Mouse (Mus musculus): Measurements from ENCODE around the gene Gm7879. TPM values are rescaled to one million over a fixed set of nuclear protein-coding genes. Genes with fewer than 3 reads are reported as not detected.

Gene Gm7879
- total and polyA plus RNA-seq, 3 experiments = 0.45 to 8.6 (median 6.4) TPM

DNA sequence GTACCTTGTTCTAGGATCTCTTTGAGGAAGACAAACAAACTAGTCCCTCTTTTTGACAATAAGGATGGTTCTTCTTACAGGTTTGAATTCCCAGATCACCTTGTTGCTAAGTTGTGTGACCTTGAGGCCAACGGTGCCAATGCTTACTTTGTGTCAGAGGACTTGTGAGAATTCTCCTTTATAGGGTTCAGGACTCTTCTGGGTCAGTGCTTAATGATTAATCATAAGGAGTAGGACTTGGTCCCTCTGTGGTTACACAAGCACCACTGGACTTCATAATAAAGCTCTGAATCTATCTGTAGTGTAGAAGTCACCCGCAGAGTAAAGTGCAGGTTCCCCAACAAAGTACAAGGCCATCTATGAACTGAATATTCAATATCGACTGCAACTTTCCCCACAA, 8.3 kb upstream of the Gm7879 start:
- Histone ChIP-seq H3K27me3 (ENCODE audit: control insufficient read depth, insufficient read depth, low read length) (no peaks in the 10 kb centered on the region), H3K79me2 (replicated peaks; ENCODE audit: control insufficient read depth, insufficient read depth, low read length) (no peaks in the 10 kb centered on the region), H3K27ac (no peak overlapping the region), H3K9ac (ENCODE audit: low read depth, low read length) (no peak overlapping the region), H3K4me1 (ENCODE audit: control insufficient read depth, insufficient read depth, low read length) (no peaks in the 10 kb centered on the region), H3K36me3 (ENCODE audit: control insufficient read depth, insufficient read depth, low read length) (no peaks in the 10 kb centered on the region), H3K4me3 (no peak overlapping the region)
- TF ChIP-seq EP300 (IDR thresholded peaks at IDR 0.05; ENCODE audit: insufficient read depth, low read depth, low read length) (no peak), CTCF (IDR thresholded peaks at IDR 0.05) (no peak), POLR2A (IDR thresholded peaks at IDR 0.05; ENCODE audit: insufficient read depth, low read depth, low read length) (no peak)
- no peak for DNase-seq
- 90% methylated on average over 3 of the region's 3 CpGs for WGBS
- intact Hi-C loops (cut with DNase I) = no loop called here

- TF ChIP-seq CTCF (IDR thresholded peaks at IDR 0.05) (no peak), POLR2A (IDR thresholded peaks at IDR 0.05; ENCODE audit: insufficient read depth, low read depth, low read length) (no peak), EP300 (IDR thresholded peaks at IDR 0.05; ENCODE audit: insufficient read depth, low read depth, low read length) (no peak)
- no peaks in the 10 kb centered on the region for H3K36me3 ChIP-seq (ENCODE audit: control insufficient read depth, insufficient read depth, low read length)
- H3K79me2 ChIP-seq (replicated peaks; ENCODE audit: control insufficient read depth, insufficient read depth, low read length) = no peaks in the 10 kb centered on the region
- H3K4me3 ChIP-seq = no peak overlapping the region
- DNase-seq = no peak
- no peaks in the 10 kb centered on the region for H3K4me1 ChIP-seq (ENCODE audit: control insufficient read depth, insufficient read depth, low read length)
- no peak overlapping the region for H3K9ac ChIP-seq (ENCODE audit: low read depth, low read length)
- 58% methylated on average over 9 of the region's 9 CpGs for WGBS
- intact Hi-C loops (cut with DNase I) = no loop called here
- H3K27ac ChIP-seq = no peak overlapping the region
- no peaks in the 10 kb centered on the region for H3K27me3 ChIP-seq (ENCODE audit: control insufficient read depth, insufficient read depth, low read length)
Measured at GRCm38 (mm10) chr5:43909213-43909612, 3.7 kb upstream of the Gm7879 start.

- no peak for DNase-seq
- no peak overlapping the region for H3K27ac ChIP-seq
- intact Hi-C loops (cut with DNase I) = no loop called here
- H3K4me3 ChIP-seq = no peak overlapping the region
- 96% methylated on average over 6 of the region's 6 CpGs for WGBS
- H3K9ac ChIP-seq (ENCODE audit: low read depth, low read length) = no peak overlapping the region
- H3K36me3 ChIP-seq (ENCODE audit: control insufficient read depth, insufficient read depth, low read length) = no peaks in the 10 kb centered on the region
- TF ChIP-seq CTCF (IDR thresholded peaks at IDR 0.05) (no peak), POLR2A (IDR thresholded peaks at IDR 0.05; ENCODE audit: insufficient read depth, low read depth, low read length) (no peak), EP300 (IDR thresholded peaks at IDR 0.05; ENCODE audit: insufficient read depth, low read depth, low read length) (no peak)
- H3K27me3 ChIP-seq (ENCODE audit: control insufficient read depth, insufficient read depth, low read length) = no peaks in the 10 kb centered on the region
- H3K4me1 ChIP-seq (ENCODE audit: control insufficient read depth, insufficient read depth, low read length) = no peaks in the 10 kb centered on the region
- no peaks in the 10 kb centered on the region for H3K79me2 ChIP-seq (replicated peaks; ENCODE audit: control insufficient read depth, insufficient read depth, low read length)
Measured at GRCm38 (mm10) chr5:43910006-43910405, 2.9 kb upstream of the Gm7879 start.

DNA sequence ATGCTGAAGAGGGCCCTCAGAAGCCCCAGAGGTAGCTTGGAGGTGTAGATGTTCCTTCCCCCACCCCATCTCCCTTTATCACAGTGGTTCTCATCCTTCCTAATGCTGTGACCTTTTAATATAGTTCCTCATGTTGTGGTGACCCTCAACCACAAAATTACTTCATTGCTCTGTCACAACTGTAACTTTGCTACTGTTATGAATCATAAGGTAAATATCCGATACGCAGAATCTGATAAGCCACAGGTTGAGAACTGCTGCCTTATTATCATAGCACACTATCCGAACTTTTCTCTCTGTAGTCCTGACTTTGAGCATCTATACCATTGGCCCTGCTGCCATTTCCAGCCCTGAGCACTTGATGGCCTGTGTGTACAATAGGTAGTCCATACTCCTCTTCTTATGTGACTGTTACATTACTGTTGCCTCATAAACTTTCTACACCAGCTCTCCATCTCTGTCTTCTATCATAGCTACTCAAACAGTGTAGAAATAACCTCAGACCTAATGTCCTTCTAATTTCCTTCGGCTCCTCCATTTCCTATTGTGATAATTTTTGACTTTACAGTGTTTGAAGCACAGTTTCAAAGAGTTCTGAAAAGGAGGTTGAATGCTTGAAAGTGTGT, 2.4 kb downstream of the Gm7879 start:
- no peak for TF ChIP-seq POLR2A (IDR thresholded peaks at IDR 0.05; ENCODE audit: insufficient read depth, low read depth, low read length)
- no peak for TF ChIP-seq CTCF (IDR thresholded peaks at IDR 0.05)
- no peak for TF ChIP-seq EP300 (IDR thresholded peaks at IDR 0.05; ENCODE audit: insufficient read depth, low read depth, low read length)
- intact Hi-C loops (cut with DNase I) = no loop called here

DNA sequence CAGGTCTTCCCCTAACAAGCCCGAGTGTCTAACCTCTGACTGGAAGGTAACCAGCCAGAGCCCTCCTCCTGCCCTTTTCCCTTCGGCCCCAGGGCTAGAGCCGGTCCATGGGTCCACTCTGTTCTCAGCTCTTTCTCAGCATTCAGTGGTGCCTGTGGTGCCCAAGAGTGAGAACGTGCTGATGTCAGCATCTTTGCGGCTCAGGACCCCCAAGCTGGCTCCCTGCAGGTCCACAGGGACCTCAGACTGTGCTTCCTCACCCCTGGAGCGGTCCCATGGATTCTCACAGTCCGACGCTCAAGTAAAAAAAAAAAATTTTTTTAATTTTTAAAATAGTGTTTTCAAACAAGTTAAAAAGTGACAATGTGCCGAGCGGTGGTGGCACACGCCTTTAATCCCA, 8.9 kb downstream of the Gm7879 start:
- H3K27ac ChIP-seq = no peak overlapping the region
- no peaks in the 10 kb centered on the region for H3K27me3 ChIP-seq (ENCODE audit: control insufficient read depth, insufficient read depth, low read length)
- DNase-seq = no peak
- no peaks in the 10 kb centered on the region for H3K4me1 ChIP-seq (ENCODE audit: control insufficient read depth, insufficient read depth, low read length)
- no peak overlapping the region for H3K9ac ChIP-seq (ENCODE audit: low read depth, low read length)
- TF ChIP-seq CTCF (IDR thresholded peaks at IDR 0.05) (no peak), POLR2A (IDR thresholded peaks at IDR 0.05; ENCODE audit: insufficient read depth, low read depth, low read length) (no peak), EP300 (IDR thresholded peaks at IDR 0.05; ENCODE audit: insufficient read depth, low read depth, low read length) (no peak)
- H3K79me2 ChIP-seq (replicated peaks; ENCODE audit: control insufficient read depth, insufficient read depth, low read length) = no peaks in the 10 kb centered on the region
- H3K36me3 ChIP-seq (ENCODE audit: control insufficient read depth, insufficient read depth, low read length) = no peaks in the 10 kb centered on the region
- H3K4me3 ChIP-seq = no peak overlapping the region
- intact Hi-C loops (cut with DNase I) = loop anchor here (2.0 kb wide), 1 partner anchor 69 kb away; no protein-coding TSS in a partner anchor
- WGBS = 86% methylated on average over 11 of the region's 11 CpGs

More for the DNA sequence above, 2.4 kb downstream of the Gm7879 start:
- WGBS = 77% methylated on average over 4 of the region's 4 CpGs
- Histone ChIP-seq H3K27me3 (ENCODE audit: control insufficient read depth, insufficient read depth, low read length) (no peaks in the 10 kb centered on the region), H3K4me3 (no peak overlapping the region), H3K36me3 (ENCODE audit: control insufficient read depth, insufficient read depth, low read length) (no peaks in the 10 kb centered on the region), H3K9ac (ENCODE audit: low read depth, low read length) (no peak overlapping the region), H3K79me2 (replicated peaks; ENCODE audit: control insufficient read depth, insufficient read depth, low read length) (no peaks in the 10 kb centered on the region), H3K27ac (no peak overlapping the region), H3K4me1 (ENCODE audit: control insufficient read depth, insufficient read depth, low read length) (no peaks in the 10 kb centered on the region)
- no peak for DNase-seq

GRCm38 (mm10) chr5:43923933-43924332, 11.0 kb downstream of the Gm7879 start:
- Histone ChIP-seq H3K27me3 (ENCODE audit: control insufficient read depth, insufficient read depth, low read length) (no peaks in the 10 kb centered on the region), H3K27ac (no peak overlapping the region), H3K4me1 (ENCODE audit: control insufficient read depth, insufficient read depth, low read length) (no peaks in the 10 kb centered on the region), H3K9ac (ENCODE audit: low read depth, low read length) (no peak overlapping the region), H3K36me3 (ENCODE audit: control insufficient read depth, insufficient read depth, low read length) (no peaks in the 10 kb centered on the region), H3K4me3 (no peak overlapping the region), H3K79me2 (replicated peaks; ENCODE audit: control insufficient read depth, insufficient read depth, low read length) (no peaks in the 10 kb centered on the region)
- WGBS = 17% methylated on average over 4 of the region's 4 CpGs
- intact Hi-C loops (cut with DNase I) = loop anchor here (2.0 kb wide), 1 partner anchor 67 kb away; no protein-coding TSS in a partner anchor
- peak; percentile 45 to 66 for DNase-seq
- TF ChIP-seq CTCF (IDR thresholded peaks at IDR 0.05) (peak; percentile 81), POLR2A (IDR thresholded peaks at IDR 0.05; ENCODE audit: insufficient read depth, low read depth, low read length) (no peak)
